Mouse (Mus musculus) left cerebral cortex, adult 18-20 months (tissue): ENCODE data around the gene Ncoa6. TPM values are rescaled to one million over a fixed set of nuclear protein-coding genes. Genes with fewer than 3 reads are reported as not detected.
A peak's percentile ranks its signal among the peaks of the same experiment; 100 is the strongest.

ENCODE experiments used
- DNase-seq, 2 experiments: peaks; one replicate each; pipeline ENCODE4 v3.0.0; 2021 to 2022; ENCODE audit warnings: low spot score in 2 of 2, mixed read lengths in 1 of 2
- total RNA-seq, 2 experiments: library from RNA; stranded (reverse); gene quantifications; 2 replicates each; pipeline ENCODE4 v1.2.3; 2021

Gene Ncoa6
- total RNA-seq, 2 experiments from 2014 or later = 57.9 to 63.8 TPM

- no peak for DNase-seq
Measured at GRCm38 (mm10) chr2:155443446-155443845, 30.2 kb downstream of the Ncoa6 start.

GRCm38 (mm10) chr2:155442916-155443315 is 30.8 kb downstream of the Ncoa6 start:
- no peak for DNase-seq

GRCm38 (mm10) chr2:155436445-155436844 is 37.2 kb downstream of the Ncoa6 start:
- no peak for DNase-seq

DNA sequence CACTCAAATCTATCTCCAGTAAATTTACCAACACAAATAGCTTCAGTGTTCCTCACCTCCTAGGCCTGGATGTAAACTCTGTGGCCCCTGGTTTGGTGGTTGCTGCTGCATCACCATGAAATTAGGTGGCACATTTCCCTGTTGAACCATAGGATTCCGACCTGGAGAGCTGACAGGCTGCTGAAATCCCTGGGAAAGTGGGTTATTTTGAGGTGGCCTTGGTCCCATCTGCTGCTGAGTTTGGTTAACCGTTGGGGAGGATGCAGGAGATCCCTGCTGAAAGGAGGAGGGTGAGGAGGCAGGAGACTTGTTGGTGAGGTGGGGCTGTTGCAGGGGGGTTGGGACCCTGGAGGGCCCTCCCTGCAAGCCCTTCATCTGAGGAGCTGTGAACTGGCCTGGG is 52.8 kb downstream of the Ncoa6 start:
- DNase-seq = no peak

- DNase-seq = no peak
Measured at GRCm38 (mm10) chr2:155404635-155405034, 69.1 kb downstream of the Ncoa6 start.

GRCm38 (mm10) chr2:155401926-155402325 is 71.8 kb downstream of the Ncoa6 start:
- no peak for DNase-seq

- DNase-seq = no peak
Measured at GRCm38 (mm10) chr2:155400276-155400675, 73.4 kb downstream of the Ncoa6 start.

GRCm38 (mm10) chr2:155394586-155394985 is 79.1 kb downstream of the Ncoa6 start:
- no peak for DNase-seq

DNA sequence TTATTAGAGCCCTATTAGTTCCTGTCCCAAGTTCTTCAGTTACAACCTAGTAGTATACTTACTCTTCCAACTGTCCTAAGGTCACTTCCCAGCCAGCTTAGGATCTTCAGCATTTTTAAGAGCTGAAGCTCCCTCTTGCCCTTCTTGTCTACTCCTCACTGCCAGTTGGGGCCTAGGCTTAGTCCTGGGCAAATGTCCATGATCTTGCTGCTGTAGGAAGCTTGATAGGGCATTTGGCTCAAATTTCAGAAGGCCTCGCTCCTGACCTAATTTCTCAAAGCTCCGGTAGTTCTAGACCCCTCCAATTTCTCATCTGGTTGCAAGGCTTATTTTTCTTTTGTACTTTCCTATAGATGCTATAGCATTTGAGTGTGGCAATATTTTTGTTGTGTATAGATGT is 85.1 kb downstream of the Ncoa6 start:
- no peak for DNase-seq

DNA sequence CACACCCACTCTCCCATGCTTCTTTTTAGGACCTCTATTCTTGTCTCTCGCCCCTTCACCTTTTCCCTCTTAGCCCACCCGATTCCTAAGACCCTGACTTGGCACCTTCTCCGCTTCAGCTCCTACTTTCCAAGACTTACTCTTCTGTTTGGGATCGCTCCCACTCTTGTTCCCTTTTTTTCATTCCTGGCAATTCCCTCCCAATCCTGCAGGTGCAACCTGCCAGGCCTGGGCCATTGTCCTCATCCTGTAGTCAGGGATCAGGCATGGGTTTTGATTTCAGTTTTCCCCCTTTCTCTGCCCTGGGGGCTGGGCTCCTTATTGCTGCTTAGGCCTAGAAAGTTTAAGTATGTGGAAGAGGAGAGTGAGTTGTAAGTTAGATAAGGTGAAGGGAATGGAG is 86.6 kb downstream of the Ncoa6 start:
- no peak for DNase-seq

GRCm38 (mm10) chr2:155386534-155386899 is 87.2 kb downstream of the Ncoa6 start:
- DNase-seq = peak; percentile 49 to 66

DNA sequence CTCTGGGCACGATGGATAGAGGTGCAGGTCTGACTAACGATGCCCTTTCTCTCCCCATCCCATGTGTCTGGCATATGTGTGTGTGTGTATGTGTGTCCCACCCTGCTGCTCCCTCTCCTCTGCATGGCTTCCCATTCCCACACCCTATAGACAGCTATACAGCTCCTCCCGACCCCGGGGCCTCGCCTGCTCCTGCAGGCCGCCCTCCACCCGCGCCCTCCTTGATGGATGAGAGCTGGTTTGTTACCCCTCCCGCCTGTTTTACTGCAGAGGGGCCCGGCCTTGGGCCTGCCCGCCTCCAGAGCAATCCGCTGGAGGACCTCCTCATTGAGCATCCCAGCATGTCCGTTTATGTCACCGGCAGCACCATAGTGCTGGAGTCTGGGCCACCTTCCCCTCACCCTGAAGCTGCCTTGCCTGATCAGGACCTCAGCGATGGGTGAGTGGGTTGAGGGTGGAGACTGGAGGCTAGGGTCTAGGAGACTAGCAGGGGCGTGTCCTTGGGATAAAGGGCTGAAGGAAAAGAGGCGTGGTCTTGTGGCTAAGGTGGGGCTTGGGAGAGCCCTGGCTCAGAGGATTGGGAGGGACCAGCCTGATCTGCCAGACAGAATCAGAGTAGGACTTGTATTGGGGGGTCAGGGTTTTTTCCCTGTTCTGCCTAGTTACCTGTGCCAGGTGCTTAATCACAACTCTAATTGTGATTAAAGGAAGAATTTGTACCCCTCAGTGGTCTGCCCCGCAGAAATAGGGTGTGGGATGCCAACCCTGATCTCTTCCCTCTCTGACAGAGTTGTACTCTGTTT is 87.8 kb downstream of the Ncoa6 start:
- DNase-seq = no peak

DNA sequence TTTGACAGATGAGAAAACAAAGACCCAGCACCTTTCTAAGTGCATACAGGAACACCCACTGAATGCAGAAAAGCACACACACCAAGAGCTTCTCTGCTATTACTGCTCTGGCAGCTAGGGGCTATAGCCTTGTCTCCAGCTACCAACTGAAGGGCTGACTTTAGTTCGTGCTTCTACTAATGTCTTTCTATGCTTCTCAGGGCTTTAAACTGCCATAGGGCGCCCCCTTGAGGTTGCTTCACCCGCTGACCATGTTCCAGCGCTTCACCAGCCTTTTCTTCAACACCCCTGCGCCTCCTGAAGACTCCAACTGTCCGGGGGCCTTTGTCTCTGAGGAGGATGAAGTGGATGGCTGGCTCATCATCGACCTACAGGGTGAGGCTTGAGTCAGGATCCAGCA is 88.6 kb downstream of the Ncoa6 start:
- DNase-seq = peak; percentile 83 to 88

DNA sequence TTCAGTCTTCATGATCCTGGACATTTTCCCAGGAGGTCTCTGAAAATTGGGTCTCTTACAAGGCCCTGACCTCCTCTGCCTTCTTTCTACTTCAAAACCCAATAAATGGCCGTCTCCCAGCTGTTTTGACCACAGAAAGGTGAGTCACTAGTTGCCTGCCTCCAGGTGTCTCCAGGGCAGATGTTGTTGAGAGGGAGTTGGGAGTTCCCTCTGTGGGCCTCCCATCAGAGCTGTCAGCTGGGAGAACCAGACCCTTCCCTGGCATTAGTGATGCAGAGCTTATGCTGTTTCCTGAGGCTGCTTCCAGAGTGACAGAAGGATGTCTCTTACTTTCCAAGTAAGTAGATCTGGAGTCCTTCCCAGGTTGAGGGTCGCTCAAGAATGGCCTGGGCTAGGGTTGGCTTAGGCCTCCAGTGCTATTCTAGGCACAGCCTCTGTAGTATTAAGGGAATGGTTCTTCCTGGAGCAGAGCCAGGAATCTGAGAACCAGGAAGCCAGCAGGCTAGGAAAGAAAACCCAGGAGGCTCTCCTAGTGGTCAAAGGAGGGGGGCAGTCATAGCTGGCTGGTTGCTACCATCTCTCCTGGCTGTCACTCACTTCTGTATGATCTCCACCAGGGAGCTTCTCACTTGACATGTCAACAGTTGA is 90.8 kb downstream of the Ncoa6 start:
- DNase-seq = peak in 1 of 2 experiments; percentile 19

- DNase-seq = no peak
Measured at GRCm38 (mm10) chr2:155382332-155382700, 91.4 kb downstream of the Ncoa6 start.

- DNase-seq = peak; percentile 97 to 99
Measured at GRCm38 (mm10) chr2:155381643-155382331, 91.9 kb downstream of the Ncoa6 start.

DNA sequence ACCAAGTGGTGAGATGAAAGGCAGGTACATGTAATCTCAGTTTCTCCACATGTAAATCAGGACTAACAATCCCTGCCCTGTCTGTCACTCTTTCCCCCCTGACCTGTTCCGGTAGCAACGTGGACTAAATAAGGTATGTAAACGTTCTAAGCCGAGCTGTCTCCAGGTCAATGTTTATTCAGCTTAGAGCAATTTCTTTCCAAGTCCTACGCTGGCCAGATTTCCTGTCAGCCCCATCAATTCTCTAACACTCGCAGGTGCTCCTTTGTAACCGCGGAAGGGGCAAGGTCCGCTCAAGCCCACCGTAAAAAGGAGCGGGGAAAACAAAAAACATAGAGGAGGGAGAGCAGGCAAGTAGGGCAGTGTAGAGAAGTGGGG is 92.6 kb downstream of the Ncoa6 start:
- peak in 1 of 2 experiments; percentile 18 for DNase-seq

- no peak for DNase-seq
Measured at GRCm38 (mm10) chr2:155380261-155381059, 93.2 kb downstream of the Ncoa6 start, which contains the start of gene Trp53inp2. Trp53inp2 (plus strand) TSS chr2:155381059.

DNA sequence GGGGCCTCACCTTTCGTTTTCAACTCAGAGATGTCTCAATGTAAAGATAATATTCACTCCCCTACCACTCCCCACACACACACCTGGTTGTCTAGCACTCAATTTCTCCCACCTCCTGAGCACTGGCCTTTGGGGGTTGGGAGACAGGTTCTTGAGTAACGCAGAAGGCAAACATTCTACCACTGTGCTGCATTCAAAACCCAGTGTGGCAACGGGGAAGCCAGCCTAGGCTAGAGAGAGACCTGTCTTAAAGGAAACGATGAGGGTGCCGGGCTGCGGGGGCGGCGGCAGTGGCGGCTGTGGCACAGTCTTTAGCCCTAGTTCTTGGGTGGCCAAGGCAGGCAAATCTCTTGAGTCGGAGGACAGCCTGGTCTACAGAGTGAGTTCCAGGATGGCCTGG is 97.5 kb downstream of the Ncoa6 start:
- no peak for DNase-seq

GRCm38 (mm10) chr2:155374521-155374920 is 99.2 kb downstream of the Ncoa6 start:
- no peak for DNase-seq

DNA sequence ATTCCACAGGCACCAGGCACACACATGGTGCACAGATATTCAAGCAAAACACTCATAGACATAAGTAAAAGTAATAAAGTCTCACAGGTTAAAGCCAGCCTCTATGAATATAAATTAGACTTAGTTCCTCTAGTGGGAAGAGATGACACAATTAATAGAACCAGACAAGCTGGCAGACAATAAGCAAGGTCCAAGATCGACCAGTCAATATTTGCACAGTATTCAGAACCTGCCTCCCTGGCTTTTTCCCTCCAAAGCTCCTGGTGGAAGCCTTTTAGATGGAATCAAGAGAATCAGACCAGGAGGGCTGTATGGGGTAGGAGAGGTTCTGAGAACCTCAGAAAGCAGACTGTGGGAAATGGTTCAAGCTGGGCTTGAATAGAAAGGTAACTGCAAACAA is 99.8 kb downstream of the Ncoa6 start:
- DNase-seq = no peak
